Mouse (Mus musculus) CH12.LX (cell line): ENCODE results near the gene Tusc2. TPM values are rescaled to one million over a fixed set of nuclear protein-coding genes. Genes with fewer than 3 reads are reported as not detected.
A peak's percentile ranks its signal among the peaks of the same experiment; 100 is the strongest.

Source experiments
- DNase-seq: peaks from one replicate; pipeline ENCODE4 v3.0.0-alpha.2; 2013; ENCODE audit errors: extremely low read depth
- H3K27ac ChIP-seq: 2 replicates; pipeline ENCODE4 v1.5.1; 2012; ENCODE audit warnings: low read depth, mild to moderate bottlenecking, control low read depth, moderate library complexity; ENCODE audit not compliant: insufficient read depth
- H3K27me3 ChIP-seq: replicated peaks from 2 replicates; pipeline ENCODE3; 2012; ENCODE audit warnings: inconsistent platforms
- H3K36me3 ChIP-seq, 2 experiments: replicated peaks in 1 of 2; 2 replicates each; pipeline versions ENCODE3 to v1.6.1; 2012; ENCODE audit warnings: inconsistent platforms in 1 of 2, low read length in 1 of 2, mild to moderate bottlenecking in 1 of 2, mixed read lengths in 1 of 2, moderate library complexity in 1 of 2; ENCODE audit not compliant: control insufficient read depth in 1 of 2, insufficient read depth in 1 of 2
- H3K4me1 ChIP-seq, 2 experiments: 2 replicates each; pipeline ENCODE4 v1.6.1; 2012; ENCODE audit warnings: inconsistent platforms in 1 of 2, moderate library complexity in 1 of 2; ENCODE audit not compliant: insufficient read depth in 2 of 2, control insufficient read depth in 1 of 2
- H3K4me2 ChIP-seq: 2 replicates; pipeline ENCODE4 v1.6.1; 2012; ENCODE audit warnings: low read depth, mild to moderate bottlenecking, control low read depth; ENCODE audit not compliant: poor library complexity, insufficient read depth, severe bottlenecking
- H3K4me3 ChIP-seq, 3 experiments: fragments of 150-350 bp in 1 of 3; sonication (generic) in 1 of 3; replicated peaks in 1 of 3; 2 replicates each; pipeline versions ENCODE3 to v1.5.1; 2011 to 2012; ENCODE audit warnings: low read depth in 2 of 3, low read length in 2 of 3, mild to moderate bottlenecking in 2 of 3, moderate library complexity in 2 of 3, control low read depth in 1 of 3, improper control_type of control experiment in 1 of 3, inconsistent platforms in 1 of 3, mixed read lengths in 1 of 3; ENCODE audit not compliant: poor library complexity in 1 of 3
- H3K79me2 ChIP-seq: replicated peaks from 2 replicates; pipeline ENCODE4 v1.6.1; 2012; ENCODE audit warnings: mild to moderate bottlenecking, moderate library complexity; ENCODE audit not compliant: control insufficient read depth, poor library complexity, insufficient read depth, severe bottlenecking; ENCODE audit errors: extremely low read depth
- H3K9ac ChIP-seq: 2 replicates; pipeline ENCODE4 v1.6.1; 2012; ENCODE audit warnings: low read depth, mild to moderate bottlenecking, control low read depth, moderate library complexity; ENCODE audit not compliant: insufficient read depth
- H3K9me3 ChIP-seq: replicated peaks from 2 replicates; pipeline ENCODE3; 2012; ENCODE audit warnings: low read length, inconsistent platforms, mixed read lengths
- BHLHE40 ChIP-seq: IDR thresholded peaks from 2 replicates; pipeline ENCODE4 v1.6.1; 2011; ENCODE audit warnings: mild to moderate bottlenecking, low read depth, low read length, improper control_type of control experiment
- CHD1 ChIP-seq: IDR thresholded peaks from 2 replicates; pipeline ENCODE4 v1.6.1; 2012; ENCODE audit warnings: low read depth, low read length, improper control_type of control experiment, inconsistent platforms
- EP300 ChIP-seq: IDR thresholded peaks from 2 replicates; pipeline ENCODE4 v1.6.1; 2011; ENCODE audit warnings: low read length, improper control_type of control experiment
- IRF4 ChIP-seq: IDR thresholded peaks from 2 replicates; pipeline ENCODE4 v1.6.1; 2014; ENCODE audit warnings: low read depth, mild to moderate bottlenecking, inconsistent platforms, low read length, improper control_type of control experiment
- JUN ChIP-seq: IDR thresholded peaks from 2 replicates; pipeline ENCODE4 v1.6.1; 2011; ENCODE audit warnings: low read depth, mild to moderate bottlenecking, low read length, improper control_type of control experiment, moderate library complexity; ENCODE audit not compliant: insufficient read depth
- KAT2A ChIP-seq: IDR thresholded peaks from 2 replicates; pipeline ENCODE4 v1.6.1; 2012; ENCODE audit warnings: low read length, improper control_type of control experiment, inconsistent platforms; ENCODE audit not compliant: insufficient replicate concordance
- MAFK ChIP-seq: IDR thresholded peaks from 2 replicates; pipeline ENCODE4 v1.6.1; 2011; ENCODE audit warnings: low read length, improper control_type of control experiment; ENCODE audit not compliant: insufficient replicate concordance
- MAX ChIP-seq: IDR thresholded peaks from 2 replicates; pipeline ENCODE4 v1.6.1; 2011; ENCODE audit warnings: low read length, improper control_type of control experiment
- MXI1 ChIP-seq: IDR thresholded peaks from 2 replicates; pipeline ENCODE4 v1.6.1; 2011; ENCODE audit warnings: mild to moderate bottlenecking, low read depth, low read length, improper control_type of control experiment
- NELFE ChIP-seq: IDR thresholded peaks from 2 replicates; pipeline ENCODE4 v1.6.1; 2011; ENCODE audit warnings: low read depth, low read length, improper control_type of control experiment
- NRF1 ChIP-seq: IDR thresholded peaks from 2 replicates; pipeline ENCODE4 v1.6.1; 2014; ENCODE audit warnings: low read depth, mild to moderate bottlenecking, inconsistent platforms, low read length, improper control_type of control experiment, moderate library complexity
- SIN3A ChIP-seq: IDR thresholded peaks from 2 replicates; pipeline ENCODE4 v1.6.1; 2012; ENCODE audit warnings: low read length, improper control_type of control experiment, inconsistent platforms
- UBTF ChIP-seq: IDR thresholded peaks from 2 replicates; pipeline ENCODE4 v1.6.1; 2012; ENCODE audit warnings: low read depth, mild to moderate bottlenecking, inconsistent platforms, low read length, improper control_type of control experiment, moderate library complexity
- ZC3H11A ChIP-seq: IDR thresholded peaks from 2 replicates; pipeline ENCODE4 v1.6.1; 2012; ENCODE audit warnings: low read depth, mild to moderate bottlenecking, inconsistent platforms, low read length, improper control_type of control experiment
- ZKSCAN1 ChIP-seq: IDR thresholded peaks from 2 replicates; pipeline ENCODE4 v1.6.1; 2012; ENCODE audit warnings: low read depth, inconsistent platforms, low read length, improper control_type of control experiment, borderline replicate concordance
- ZMIZ1 ChIP-seq: IDR thresholded peaks from 2 replicates; pipeline ENCODE4 v1.6.1; 2012; ENCODE audit warnings: low read depth, mild to moderate bottlenecking, inconsistent platforms, low read length, improper control_type of control experiment
- dilution Hi-C: fragments of 300-500 bp; cut with MboI; formaldehyde crosslinking; loops from 2 replicates; pipeline ENCODE4 v1.14.3; 2020; ENCODE audit warnings: low sequenced_read_pairs; ENCODE audit not compliant: extremely low pct_unique_long_range_greater_than_20kb, extremely low pct_ligation_motif_present
- in situ Hi-C: fragments of 300-500 bp; cut with MboI; formaldehyde crosslinking; loops from 3 replicates; pipeline ENCODE4 v1.14.3; 2019; ENCODE audit warnings: low sequenced_read_pairs, low pct_ligation_motif_present, low pct_unique_long_range_greater_than_20kb, mixed read lengths
- polyA plus RNA-seq: library from polyadenylated mRNA; unstranded; fragments of >175 nt; gene quantifications from 2 replicates; pipeline ENCODE4 v1.2.1, GENCODE M21; 2012; ENCODE audit warnings: low read depth; ENCODE audit not compliant: insufficient read length
- total RNA-seq, 2 experiments: library from RNA; depleted of rRNA; stranded (reverse); fragments of 300-350 nt in 1 of 2; fragments of >200 nt in 1 of 2; gene quantifications; 2 replicates each; pipeline ENCODE4 v1.2.3; 2012 to 2014

Gene Tusc2
- total and polyA plus RNA-seq, 3 experiments = 23.0 to 39.2 (median 33.3) TPM

- TF ChIP-seq ZC3H11A (no peak), CHD1 (no peak), MAX (peak; percentile 30; the same call in 1 of the 2 replicates), BHLHE40 (no peak), UBTF (peak; percentile 82), MAFK (no peak)
These were observed 29.2 kb upstream of the Tusc2 start, which contains the start of gene Tmem115 (continued) for GRCm38 (mm10) chr9:107533791-107534407.

- Histone ChIP-seq H3K4me1 (peaks cover 10 to 32% of the 10 kb centered on the region in 2 experiments), H3K4me3 (peak overlapping the region; percentile 86 to 95 (median 93)), H3K27ac (0 out of 2 replicates have a peak overlapping the region, but pooled peaks have one; percentile 1), H3K9me3 (no peaks in the 10 kb centered on the region), H3K9ac (peak overlapping the region; percentile 77), H3K4me2 (peak overlapping the region; percentile 93), H3K79me2 (peaks cover 36% of the 10 kb centered on the region), H3K27me3 (peaks cover 13% of the 10 kb centered on the region), H3K36me3 (peaks cover 23 to 32% of the 10 kb centered on the region in 2 experiments)
- dilution Hi-C loops (no loop called here), in situ Hi-C loops (no loop called here)
- no peak for DNase-seq
- TF ChIP-seq EP300 (no peak), NRF1 (no peak), MAX (peak; percentile 1; the same call in 1 of the 2 replicates), JUN (no peak), SIN3A (0 out of 2 replicates have a peak, but pooled peaks have one; percentile 30), IRF4 (no peak)
These were observed 28.4 kb upstream of the Tusc2 start for GRCm38 (mm10) chr9:107534408-107535202.

- Histone ChIP-seq H3K4me2 (no peak overlapping the region), H3K9me3 (no peaks in the 10 kb centered on the region), H3K4me3 (no peak overlapping the region), H3K27me3 (no peaks in the 10 kb centered on the region), H3K79me2 (peaks cover 36% of the 10 kb centered on the region), H3K27ac (no peak overlapping the region), H3K36me3 (peaks cover 30 to 45% of the 10 kb centered on the region in 2 experiments), H3K4me1 (peaks cover 11 to 44% of the 10 kb centered on the region in 2 experiments), H3K9ac (no peak overlapping the region)
- dilution Hi-C loops = no loop called here
- in situ Hi-C loops = no loop called here
- TF ChIP-seq KAT2A (no peak), MXI1 (no peak), ZKSCAN1 (no peak), NELFE (no peak), ZMIZ1 (no peak)
- no peak for DNase-seq
These were observed 24.8 kb upstream of the Tusc2 start for GRCm38 (mm10) chr9:107538231-107538630.
